Mouse (Mus musculus) frontal cortex, adult (tissue): Measurements from ENCODE around the gene Olfr1309.
"Not testable (repeated sequence)": the region's sequence is repeated elsewhere in the genome, so short reads cannot be mapped to it uniquely, and the experiment has no call there.

Experiments
- ATAC-seq: cut with Nextera tagmentation; 2 replicates; pipeline ENCODE4 v1.9.2; 2017; ENCODE audit warnings: mild to moderate bottlenecking, moderate library complexity, mixed read lengths; ENCODE audit not compliant: low TSS enrichment

The Olfr1309 gene

DNA sequence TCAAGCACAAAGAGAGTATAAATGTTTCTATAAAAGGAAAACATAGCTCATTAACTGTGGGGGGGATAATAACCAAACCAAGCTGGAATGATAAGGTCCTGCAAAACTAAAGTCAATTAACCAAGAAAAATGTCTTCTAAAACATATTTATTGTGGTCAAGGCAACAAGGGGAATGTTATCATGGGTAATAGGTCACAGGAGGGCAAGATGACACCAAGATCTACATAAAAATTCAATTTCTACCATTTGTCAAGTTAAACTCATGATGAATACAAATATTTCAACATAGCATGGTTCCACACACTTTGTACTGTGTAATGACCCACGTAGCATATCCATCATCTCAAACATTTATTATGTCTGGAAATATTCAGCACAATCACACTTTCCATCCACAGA is at the start of gene Olfr1309:
Gene Olfr1309 (minus strand): TSS at position 101 of the 400 bp plus-strand sequence.
- no peak for ATAC-seq

- not testable (repeated sequence) for ATAC-seq
Observed at GRCm38 (mm10) chr2:112026971-112027370, 36.9 kb upstream of the Olfr1309 start.

GRCm38 (mm10) chr2:112024312-112024711 is 34.2 kb upstream of the Olfr1309 start, which contains the start of gene Olfr1311:
Olfr1311 (minus strand) TSS chr2:112024412.
- no peak for ATAC-seq

DNA sequence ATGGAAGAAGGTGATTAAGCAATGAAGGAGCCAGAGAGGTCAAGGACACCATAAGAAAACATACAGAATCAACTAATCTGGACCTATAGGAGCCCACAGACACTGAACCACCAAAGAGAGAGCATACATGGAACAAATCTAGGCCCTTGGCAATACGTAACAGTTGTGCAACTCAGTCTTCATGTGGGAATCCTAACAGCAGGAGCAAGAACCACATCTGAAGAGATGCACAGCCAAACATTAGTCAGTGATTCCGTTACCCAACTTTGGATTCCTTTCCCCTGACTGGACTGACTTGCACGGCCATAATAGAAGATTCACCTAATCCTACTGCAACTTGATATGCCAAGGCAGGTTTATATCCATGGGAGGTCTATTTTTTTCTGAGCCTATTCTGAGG is 24.8 kb upstream of the Olfr1309 start:
- no peak for ATAC-seq

GRCm38 (mm10) chr2:112012608-112013007 is 22.5 kb upstream of the Olfr1309 start, which contains the start of gene Olfr1310:
Olfr1310 (minus strand) TSS chr2:112012708.
- ATAC-seq: no peak

DNA sequence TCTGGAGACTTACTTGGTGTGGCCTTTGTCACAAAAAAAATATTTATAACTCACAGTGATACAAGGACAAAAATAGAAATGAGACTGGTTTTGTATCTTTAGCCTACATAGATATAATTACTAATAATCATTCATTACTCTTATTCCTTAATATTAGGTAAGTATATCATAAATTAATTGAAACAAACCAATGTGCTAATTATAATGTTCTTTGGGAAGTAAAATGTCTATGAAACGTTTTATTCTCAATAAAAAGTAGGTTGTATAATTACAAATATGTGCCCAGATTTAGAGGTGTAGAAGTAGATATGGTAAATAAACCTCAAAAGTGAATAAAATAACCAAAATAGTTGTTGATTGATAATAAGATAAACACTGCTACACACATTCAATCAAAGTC is 25.2 kb downstream of the Olfr1309 start, which contains the start of gene Olfr1308:
Gene Olfr1308 (minus strand): TSS at position 101 of the 400 bp plus-strand sequence.
- ATAC-seq: no peak

DNA sequence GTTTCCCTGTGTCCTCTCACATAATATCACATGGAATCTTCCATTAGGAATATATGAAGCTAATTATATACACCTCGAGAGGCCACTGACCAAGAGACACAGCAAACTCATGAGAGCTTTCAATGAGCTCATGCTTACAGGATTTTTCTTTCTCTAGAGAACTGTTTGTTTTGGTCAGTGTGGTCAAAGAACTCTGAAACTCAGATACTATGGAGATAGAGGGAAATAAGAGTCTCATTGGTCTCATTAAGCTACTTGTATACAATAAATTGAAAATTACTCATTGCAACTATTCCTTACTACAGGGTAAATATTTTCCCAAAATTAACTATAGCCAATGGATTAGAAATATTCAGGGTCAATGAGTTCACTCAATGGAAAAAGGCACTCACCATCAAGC is 40.7 kb downstream of the Olfr1309 start, which contains the start of gene Olfr1307:
Gene Olfr1307 (minus strand): TSS at position 101 of the 400 bp plus-strand sequence.
- no peak for ATAC-seq
